Mouse (Mus musculus) intestine, postnatal 0 days (tissue): ENCODE results near the gene Cpsf6. TPM values are rescaled to one million over a fixed set of nuclear protein-coding genes. Genes with fewer than 3 reads are reported as not detected.
"Not testable (repeated sequence)": the region's sequence is repeated elsewhere in the genome, so short reads cannot be mapped to it uniquely, and the experiment has no call there.

Source experiments
- ATAC-seq: fragments of 200-750 bp; cut with Nextera tagmentation; 2 replicates; pipeline ENCODE4 v1.8.0; 2017; ENCODE audit warnings: mild to moderate bottlenecking, moderate TSS enrichment, moderate library complexity
- H3K27ac ChIP-seq: fragments of 300-500 bp; sonication (generic); 2 replicates; pipeline ENCODE4 v1.5.1; 2014; ENCODE audit warnings: mild to moderate bottlenecking, low read depth, low read length, moderate library complexity
- H3K27me3 ChIP-seq: fragments of 300-500 bp; sonication (generic); replicated peaks from 2 replicates; pipeline ENCODE4 v1.6.1; 2014; ENCODE audit warnings: low read length, mixed read lengths; ENCODE audit not compliant: control insufficient read depth, insufficient read depth
- H3K36me3 ChIP-seq: fragments of 300-500 bp; sonication (generic); 2 replicates; pipeline ENCODE4 v1.6.1; 2014; ENCODE audit warnings: mild to moderate bottlenecking, moderate library complexity; ENCODE audit not compliant: control insufficient read depth, insufficient read depth
- H3K4me1 ChIP-seq: fragments of 300-500 bp; sonication (generic); replicated peaks from 2 replicates; pipeline ENCODE4 v1.6.1; 2014; ENCODE audit warnings: antibody characterized with exemption, low read length, mixed read lengths; ENCODE audit not compliant: control insufficient read depth, insufficient read depth
- H3K4me2 ChIP-seq: fragments of 300-500 bp; sonication (generic); replicated peaks from 2 replicates; pipeline ENCODE4 v1.6.1; 2014; ENCODE audit warnings: low read depth, mild to moderate bottlenecking, moderate library complexity
- H3K4me3 ChIP-seq: fragments of 300-500 bp; sonication (generic); 2 replicates; pipeline ENCODE4 v1.5.1; 2014; ENCODE audit warnings: low read depth, low read length
- H3K9ac ChIP-seq: fragments of 300-500 bp; sonication (generic); 2 replicates; pipeline ENCODE4 v1.6.1; 2014; ENCODE audit warnings: mild to moderate bottlenecking, low read depth, low read length
- H3K9me3 ChIP-seq: fragments of 300-500 bp; sonication (generic); 2 replicates; pipeline ENCODE4 v1.6.1; 2016; ENCODE audit warnings: mixed run types; ENCODE audit not compliant: control insufficient read depth
- CTCF ChIP-seq: sonication (generic); IDR thresholded peaks from 2 replicates; pipeline ENCODE4 v1.5.1; 2016; ENCODE audit warnings: low read depth, mild to moderate bottlenecking, control low read depth, antibody characterized with exemption, moderate library complexity
- WGBS: fragments of 180-500 bp; shearing (Covaris S2); extraction: QIAGEN DNeasy Blood & Tissue Kit; methylation state at CpG from one replicate; pipeline ENCODE4 v1.1.7; 2014; 5-methylcytosine and 5-hydroxymethylcytosine counted together
- polyA plus RNA-seq: library from polyadenylated mRNA; unstranded; fragments of >200 nt; fragmentation: Nextera tagmentation; extraction: Ambion mirVana; gene quantifications from 2 replicates; pipeline ENCODE4 v1.2.1, GENCODE M21; 2015

Gene Cpsf6
- polyA plus RNA-seq, 1 experiment from 2014 or later, result 41.2 TPM

GRCm38 (mm10) chr10:117391057-117391456, 11.2 kb upstream of the Cpsf6 start:
- H3K4me3 ChIP-seq, result no peak overlapping the region
- TF ChIP-seq CTCF, result no peak
- H3K4me1 ChIP-seq, result no peaks in the 10 kb centered on the region
- H3K4me2 ChIP-seq, result no peak overlapping the region
- H3K9me3 ChIP-seq, result no peaks in the 10 kb centered on the region
- no peaks in the 10 kb centered on the region for H3K27me3 ChIP-seq
- ATAC-seq, result no peak
- no peaks in the 10 kb centered on the region for H3K36me3 ChIP-seq
- no peak overlapping the region for H3K27ac ChIP-seq
- 40% methylated on average over 5 of the region's 5 CpGs for WGBS
- no peak overlapping the region for H3K9ac ChIP-seq

- no peaks in the 10 kb centered on the region for H3K27me3 ChIP-seq
- H3K4me3 ChIP-seq, result no peak overlapping the region
- H3K9ac ChIP-seq, result no peak overlapping the region
- 50% methylated on average over 31 of the region's 31 CpGs for WGBS
- TF ChIP-seq CTCF, result no peak
- H3K9me3 ChIP-seq, result no peaks in the 10 kb centered on the region
- no peak for ATAC-seq
- no peak overlapping the region for H3K4me2 ChIP-seq
- no peaks in the 10 kb centered on the region for H3K4me1 ChIP-seq
- H3K27ac ChIP-seq, result no peak overlapping the region
- H3K36me3 ChIP-seq, result no peaks in the 10 kb centered on the region
These were observed 10.4 kb upstream of the Cpsf6 start for GRCm38 (mm10) chr10:117389904-117390875.

DNA sequence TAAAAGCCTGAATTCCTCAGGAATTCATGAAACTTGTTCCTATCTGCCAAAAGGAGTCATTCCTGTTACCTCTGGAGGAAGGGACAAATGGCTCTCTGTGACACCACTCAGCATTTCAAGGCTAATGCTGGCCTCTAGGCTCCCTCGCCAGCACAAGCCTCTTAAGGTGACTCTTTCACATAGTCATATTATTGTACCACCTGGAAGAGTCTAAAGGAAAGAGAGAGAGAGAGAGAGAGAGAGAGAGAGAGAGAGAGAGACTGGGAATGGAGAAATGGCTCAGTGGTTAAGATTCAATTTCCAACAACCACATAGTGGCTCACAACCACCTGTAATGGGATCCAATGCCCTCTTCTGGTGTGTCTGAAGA, 9.5 kb upstream of the Cpsf6 start:
- WGBS, result 78% methylated on average over 1 of the region's 1 CpGs
- Histone ChIP-seq H3K36me3 (no peaks in the 10 kb centered on the region), H3K4me3 (no peak overlapping the region)

GRCm38 (mm10) chr10:117388637-117389370, 9.0 kb upstream of the Cpsf6 start:
- Histone ChIP-seq H3K4me2 (no peak overlapping the region), H3K4me1 (no peaks in the 10 kb centered on the region), H3K9ac (no peak overlapping the region), H3K27me3 (no peaks in the 10 kb centered on the region), H3K9me3 (no peaks in the 10 kb centered on the region), H3K4me3 (no peak overlapping the region), H3K27ac (no peak overlapping the region), H3K36me3 (no peaks in the 10 kb centered on the region)
- ATAC-seq, result no peak
- TF ChIP-seq CTCF, result no peak
- WGBS, result 80% methylated on average over 2 of the region's 2 CpGs

More for the DNA sequence above, 9.5 kb upstream of the Cpsf6 start:
- no peaks in the 10 kb centered on the region for H3K4me1 ChIP-seq
- H3K9me3 ChIP-seq, result no peaks in the 10 kb centered on the region
- no peak for ATAC-seq
- no peak overlapping the region for H3K4me2 ChIP-seq
- H3K27ac ChIP-seq, result no peak overlapping the region
- H3K9ac ChIP-seq, result no peak overlapping the region
- no peaks in the 10 kb centered on the region for H3K27me3 ChIP-seq
- TF ChIP-seq CTCF, result no peak

GRCm38 (mm10) chr10:117387961-117388636, 8.3 kb upstream of the Cpsf6 start:
- not testable (repeated sequence) for H3K36me3 ChIP-seq, H3K4me2 ChIP-seq, H3K9ac ChIP-seq, ATAC-seq, H3K4me3 ChIP-seq, H3K27me3 ChIP-seq, H3K27ac ChIP-seq, H3K9me3 ChIP-seq, H3K4me1 ChIP-seq
- 52% methylated on average over 3 of the region's 3 CpGs for WGBS

- 80% methylated on average over 6 of the region's 6 CpGs for WGBS
- no peak for ATAC-seq
- Histone ChIP-seq H3K4me3 (no peak overlapping the region), H3K4me2 (no peak overlapping the region), H3K27me3 (no peaks in the 10 kb centered on the region), H3K36me3 (no peaks in the 10 kb centered on the region), H3K27ac (no peak overlapping the region), H3K4me1 (no peaks in the 10 kb centered on the region), H3K9ac (no peak overlapping the region), H3K9me3 (no peaks in the 10 kb centered on the region)
- TF ChIP-seq CTCF, result no peak
These were observed 7.2 kb upstream of the Cpsf6 start for GRCm38 (mm10) chr10:117386981-117387380.
